Mouse (Mus musculus) limb, embryonic 10.5 days (tissue): Measurements from ENCODE around the gene Hdgfl2. TPM values are rescaled to one million over a fixed set of nuclear protein-coding genes. Genes with fewer than 3 reads are reported as not detected.
"Not testable (repeated sequence)": the region's sequence is repeated elsewhere in the genome, so short reads cannot be mapped to it uniquely, and the experiment has no call there.

ENCODE experiments used
- DNase-seq: peaks from one replicate; pipeline ENCODE4 v3.0.0-alpha.2; 2017; ENCODE audit warnings: low spot score
- H3K27ac ChIP-seq: fragments of 300-500 bp; sonication (generic); 2 replicates; pipeline ENCODE4 v1.5.1; 2016; ENCODE audit warnings: mild to moderate bottlenecking
- H3K27me3 ChIP-seq: fragments of 300-500 bp; sonication (generic); 2 replicates; pipeline ENCODE4 v1.6.1; 2016; ENCODE audit warnings: low read depth, mild to moderate bottlenecking; ENCODE audit not compliant: poor library complexity, severe bottlenecking
- H3K36me3 ChIP-seq: fragments of 300-500 bp; sonication (generic); 2 replicates; pipeline ENCODE4 v1.6.1; 2016; ENCODE audit warnings: mild to moderate bottlenecking, moderate library complexity
- H3K4me1 ChIP-seq: fragments of 300-500 bp; sonication (generic); 2 replicates; pipeline ENCODE4 v1.6.1; 2016
- H3K4me3 ChIP-seq: fragments of 300-500 bp; sonication (generic); 2 replicates; pipeline ENCODE4 v1.5.1; 2016; ENCODE audit warnings: mild to moderate bottlenecking, moderate library complexity
- H3K9me3 ChIP-seq: fragments of 300-500 bp; sonication (generic); replicated peaks from 2 replicates; pipeline ENCODE4 v1.6.1; 2016; ENCODE audit warnings: mild to moderate bottlenecking
- WGBS: fragments of 180-500 bp; shearing (Covaris S2); methylation state at CpG from one replicate; pipeline ENCODE4 v1.1.7; 2016; 5-methylcytosine and 5-hydroxymethylcytosine counted together
- polyA plus RNA-seq: library from polyadenylated mRNA; unstranded; fragments of >200 nt; fragmentation: Nextera tagmentation; extraction: Ambion mirVana; gene quantifications from 2 replicates; pipeline ENCODE4 v1.2.1, GENCODE M21; 2016

The Hdgfl2 gene
- polyA plus RNA-seq, 1 experiment from 2014 or later = 205 TPM

- WGBS = 93% methylated on average over 15 of the region's 15 CpGs
- no peak overlapping the region for H3K27ac ChIP-seq
- DNase-seq = no peak
Measured at GRCm38 (mm10) chr17:56098711-56099572, 19.5 kb downstream of the Hdgfl2 start.

GRCm38 (mm10) chr17:56100811-56101210 is 21.4 kb downstream of the Hdgfl2 start:
- WGBS = 94% methylated on average over 3 of the region's 3 CpGs
- H3K36me3 ChIP-seq = peaks cover 84% of the 10 kb centered on the region

More at GRCm38 (mm10) chr17:56098711-56099572, 19.5 kb downstream of the Hdgfl2 start:
- Histone ChIP-seq H3K9me3 (no peaks in the 10 kb centered on the region), H3K4me1 (no peaks in the 10 kb centered on the region), H3K36me3 (peaks cover 97% of the 10 kb centered on the region), H3K27me3 (no peaks in the 10 kb centered on the region), H3K4me3 (no peak overlapping the region)

DNA sequence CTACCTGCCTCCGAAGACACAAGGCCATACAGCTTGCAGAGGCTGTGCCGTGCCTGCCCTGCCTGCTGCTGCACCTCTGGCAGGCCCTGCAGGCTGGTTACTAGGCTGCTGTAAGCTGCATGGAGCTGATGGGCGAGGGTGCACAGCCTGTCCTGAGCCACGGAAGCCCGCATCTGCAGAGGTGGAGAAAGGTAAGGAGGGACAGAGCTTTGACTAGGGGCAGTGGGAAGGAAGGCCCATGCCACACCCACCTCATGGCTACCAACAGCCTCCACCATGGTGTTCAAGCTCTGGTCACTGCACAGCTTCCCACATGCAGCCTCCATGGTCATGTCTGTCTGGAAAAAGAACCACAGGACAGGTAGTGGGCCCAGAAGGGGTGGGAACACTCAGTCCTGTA is 22.7 kb downstream of the Hdgfl2 start:
- WGBS = 92% methylated on average over 5 of the region's 5 CpGs
- H3K4me1 ChIP-seq = no peaks in the 10 kb centered on the region
- DNase-seq = no peak
- H3K36me3 ChIP-seq = peaks cover 70% of the 10 kb centered on the region
- H3K9me3 ChIP-seq = no peaks in the 10 kb centered on the region
- no peak overlapping the region for H3K4me3 ChIP-seq
- H3K27ac ChIP-seq = no peak overlapping the region
- H3K27me3 ChIP-seq = no peaks in the 10 kb centered on the region

More at GRCm38 (mm10) chr17:56100811-56101210, 21.4 kb downstream of the Hdgfl2 start:
- H3K4me3 ChIP-seq = no peak overlapping the region
- H3K27me3 ChIP-seq = no peaks in the 10 kb centered on the region
- no peaks in the 10 kb centered on the region for H3K4me1 ChIP-seq
- no peak for DNase-seq
- H3K27ac ChIP-seq = no peak overlapping the region
- no peaks in the 10 kb centered on the region for H3K9me3 ChIP-seq

GRCm38 (mm10) chr17:56102927-56103326 is 23.5 kb downstream of the Hdgfl2 start:
- H3K36me3 ChIP-seq = peaks cover 63% of the 10 kb centered on the region
- 97% methylated on average over 9 of the region's 9 CpGs for WGBS
- no peak for DNase-seq
- H3K27ac ChIP-seq = no peak overlapping the region
- no peaks in the 10 kb centered on the region for H3K27me3 ChIP-seq
- H3K4me1 ChIP-seq = no peaks in the 10 kb centered on the region
- H3K4me3 ChIP-seq = no peak overlapping the region
- H3K9me3 ChIP-seq = no peaks in the 10 kb centered on the region

GRCm38 (mm10) chr17:56103465-56104285 is 24.2 kb downstream of the Hdgfl2 start:
- no peak overlapping the region for H3K27ac ChIP-seq

DNA sequence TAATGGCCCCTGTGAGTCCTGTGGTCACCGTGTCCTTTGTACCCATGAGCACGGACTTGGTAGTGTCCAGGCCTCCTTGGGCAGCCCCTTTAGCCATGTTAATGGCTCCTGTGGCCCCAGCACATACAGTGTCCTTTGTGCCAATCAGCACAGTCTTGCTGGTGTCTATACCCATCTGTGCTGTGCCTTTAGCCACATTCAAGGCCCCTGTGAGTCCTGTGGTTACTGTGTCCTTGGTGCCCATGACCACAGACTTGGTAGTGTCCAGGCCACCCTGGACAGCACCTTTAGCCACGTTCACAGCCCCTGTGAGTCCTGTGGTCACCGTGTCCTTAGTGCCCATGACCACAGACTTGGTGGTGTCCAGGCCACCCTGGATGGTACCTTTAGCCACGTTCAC is 25.4 kb downstream of the Hdgfl2 start:
- 92% methylated on average over 3 of the region's 5 CpGs for WGBS
- not testable (repeated sequence) for H3K27me3 ChIP-seq, H3K4me1 ChIP-seq, H3K9me3 ChIP-seq, H3K27ac ChIP-seq, DNase-seq, H3K4me3 ChIP-seq
- H3K36me3 ChIP-seq = peaks cover 44% of the 10 kb centered on the region

More at GRCm38 (mm10) chr17:56103465-56104285, 24.2 kb downstream of the Hdgfl2 start:
- no peak overlapping the region for H3K4me3 ChIP-seq
- WGBS = 95% methylated on average over 8 of the region's 8 CpGs
- H3K27me3 ChIP-seq = no peaks in the 10 kb centered on the region
- H3K9me3 ChIP-seq = no peaks in the 10 kb centered on the region
- H3K4me1 ChIP-seq = no peaks in the 10 kb centered on the region
- no peak for DNase-seq
- peaks cover 55% of the 10 kb centered on the region for H3K36me3 ChIP-seq

GRCm38 (mm10) chr17:56106436-56106835 is 27.0 kb downstream of the Hdgfl2 start:
- not testable (repeated sequence) for H3K27me3 ChIP-seq, DNase-seq, H3K9me3 ChIP-seq, H3K4me1 ChIP-seq, H3K27ac ChIP-seq, H3K4me3 ChIP-seq
- 99% methylated on average over 4 of the region's 4 CpGs for WGBS
- H3K36me3 ChIP-seq = peaks cover 28% of the 10 kb centered on the region

- no peak overlapping the region for H3K27ac ChIP-seq
- no peak for DNase-seq
- no peak overlapping the region for H3K4me3 ChIP-seq
- H3K9me3 ChIP-seq = no peaks in the 10 kb centered on the region
- no peaks in the 10 kb centered on the region for H3K27me3 ChIP-seq
- peaks cover 22% of the 10 kb centered on the region for H3K36me3 ChIP-seq
- 0 out of 2 replicates have a peak, but pooled peaks cover 1% of the 10 kb centered on the region for H3K4me1 ChIP-seq
- 68% methylated on average over 4 of the region's 4 CpGs for WGBS
Measured at GRCm38 (mm10) chr17:56106981-56107380, 27.5 kb downstream of the Hdgfl2 start.

DNA sequence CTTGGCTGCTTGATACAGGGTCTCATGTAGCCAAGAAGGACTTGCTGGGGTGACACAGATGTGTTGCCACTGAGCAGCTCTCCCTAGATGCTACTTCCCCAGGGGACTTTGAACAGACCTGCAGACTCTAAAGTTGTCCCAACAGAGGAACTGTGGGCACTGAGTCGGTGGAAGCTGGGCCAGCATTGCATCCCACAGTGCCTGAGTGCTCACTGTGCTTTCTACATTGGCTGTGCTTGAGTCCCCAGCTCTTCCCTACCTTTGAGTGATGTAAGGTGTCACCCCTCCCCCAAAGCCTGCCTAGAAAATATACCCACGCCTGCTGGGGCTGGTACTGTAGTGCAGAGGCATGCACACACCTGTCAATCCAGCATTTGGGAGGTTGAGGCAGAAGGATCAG is 28.3 kb downstream of the Hdgfl2 start:
- H3K27me3 ChIP-seq = no peaks in the 10 kb centered on the region
- no peak overlapping the region for H3K4me3 ChIP-seq
- peaks cover 15% of the 10 kb centered on the region for H3K36me3 ChIP-seq
- H3K9me3 ChIP-seq = no peaks in the 10 kb centered on the region
- no peak overlapping the region for H3K27ac ChIP-seq
- H3K4me1 ChIP-seq = 0 out of 2 replicates have a peak, but pooled peaks cover 4% of the 10 kb centered on the region
- DNase-seq = no peak
- 55% methylated on average over 2 of the region's 2 CpGs for WGBS

DNA sequence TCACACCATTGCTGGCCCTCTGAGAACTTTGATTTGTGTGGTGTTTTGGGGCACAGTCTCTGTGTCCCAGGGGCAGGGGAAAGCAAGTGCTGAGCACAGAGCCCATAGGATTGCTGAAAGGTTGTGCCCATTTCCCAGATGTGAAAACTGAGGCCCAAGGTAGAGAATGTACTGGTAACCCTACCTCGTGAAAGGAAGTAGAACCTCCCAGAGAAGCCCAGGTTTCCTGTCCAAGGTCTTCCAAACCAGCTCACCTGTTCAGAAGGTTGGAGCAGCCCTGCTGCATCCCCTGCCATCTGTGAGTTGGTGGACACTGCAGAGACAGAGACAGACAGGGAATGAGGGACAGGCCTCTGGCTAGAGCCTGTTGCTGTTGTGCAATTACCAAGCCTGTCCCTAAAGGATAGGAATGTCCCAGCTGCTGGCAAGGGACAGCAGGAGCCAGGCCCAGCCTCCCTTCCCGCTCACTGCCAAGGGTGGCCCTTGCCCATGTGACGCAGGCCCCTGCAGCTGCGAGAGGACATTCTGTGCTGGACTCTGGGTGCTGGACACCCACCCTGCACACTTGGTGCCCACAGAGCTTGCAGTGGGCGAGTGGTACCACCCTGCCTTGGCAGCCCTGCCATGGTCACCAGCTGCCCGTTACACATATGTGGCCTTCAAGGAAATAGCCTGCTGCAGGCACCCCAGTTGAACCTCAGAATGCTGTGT is 29.1 kb downstream of the Hdgfl2 start:
- DNase-seq = no peak
- 0 out of 2 replicates have a peak, but pooled peaks cover 4% of the 10 kb centered on the region for H3K4me1 ChIP-seq
- H3K36me3 ChIP-seq = peaks cover 7% of the 10 kb centered on the region
- H3K27ac ChIP-seq = no peak overlapping the region
- H3K4me3 ChIP-seq = no peak overlapping the region
- no peaks in the 10 kb centered on the region for H3K27me3 ChIP-seq
- H3K9me3 ChIP-seq = no peaks in the 10 kb centered on the region
- WGBS = 81% methylated on average over 6 of the region's 6 CpGs

DNA sequence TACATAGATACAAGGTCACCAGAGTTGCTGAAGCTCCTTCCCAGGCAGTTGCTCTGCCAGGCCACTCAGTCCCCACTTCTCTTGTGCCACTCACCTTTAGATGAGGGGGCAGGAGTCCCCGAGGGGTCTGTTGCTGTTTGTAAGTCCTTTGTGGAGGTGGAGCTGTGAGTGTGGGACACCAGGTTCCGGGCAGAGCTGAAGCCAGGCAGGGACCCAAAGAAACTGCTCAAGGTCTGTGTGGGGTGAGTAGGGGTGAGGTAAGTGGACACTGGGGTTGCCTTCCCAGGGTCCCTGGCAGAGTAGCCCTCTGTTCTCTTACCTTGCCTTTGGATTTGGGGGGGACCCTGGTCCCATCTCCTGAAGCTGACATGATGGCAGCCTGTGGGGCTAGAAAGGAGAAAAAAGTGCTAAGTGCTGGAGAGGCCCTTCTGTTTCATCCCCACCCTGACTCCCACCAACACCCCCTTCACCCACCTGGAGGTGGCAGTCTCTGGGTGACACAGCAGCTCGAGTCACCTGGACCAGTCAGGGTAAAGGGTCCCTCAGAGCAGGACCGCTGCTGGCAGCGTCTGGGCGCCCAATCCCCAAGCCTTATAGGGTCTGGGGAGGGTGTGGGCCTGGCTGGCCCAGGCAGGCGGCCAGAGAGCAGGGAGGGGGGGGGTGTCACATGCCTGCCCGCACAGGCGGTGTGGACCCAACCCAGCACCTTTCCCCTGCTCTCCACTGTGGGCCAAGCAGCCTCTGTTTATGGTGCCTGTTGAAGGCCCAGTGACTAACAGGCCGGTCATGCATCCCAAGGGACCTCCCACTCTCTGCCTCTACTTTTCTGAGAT is 30.0 kb downstream of the Hdgfl2 start, which contains the start of gene Plin4:
TSS of gene Plin4 (minus strand) at position 585 of the 833 bp plus-strand sequence.
- Histone ChIP-seq H3K4me3 (no peak within 1 kb of the TSS), H3K27me3 (no peaks in the 10 kb centered on the region), H3K27ac (no peak within 1 kb of the TSS), H3K36me3 (no peaks in the 10 kb centered on the region; the same call in 1 of the 2 replicates), H3K9me3 (no peaks in the 10 kb centered on the region), H3K4me1 (0 out of 2 replicates have a peak, but pooled peaks cover 4% of the 10 kb centered on the region)
- 60% methylated on average over 10 of the region's 10 CpGs for WGBS
- no peak for DNase-seq
